Comparison of ENCODE assay signal across 20 mouse cellular contexts in the genomic region with DNA sequence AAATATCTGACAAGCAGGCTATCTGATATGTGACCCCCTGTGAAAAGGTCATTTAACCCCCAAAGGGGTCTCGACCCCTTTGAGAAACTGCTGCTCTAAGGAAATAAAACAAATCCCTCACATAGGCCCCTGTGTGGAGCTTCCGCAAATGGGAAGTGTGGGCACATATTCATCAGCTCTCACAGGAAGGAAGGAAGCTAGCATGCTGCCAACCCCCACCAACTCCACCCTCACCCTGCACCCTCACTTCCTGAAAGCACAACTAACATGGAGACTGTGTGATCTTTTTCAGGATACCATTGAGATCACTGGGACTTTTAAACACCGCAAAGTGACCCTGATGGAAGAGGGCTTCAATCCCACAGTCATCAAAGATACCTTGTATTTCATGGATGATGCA. TPM values are rescaled to one million over a fixed set of nuclear protein-coding genes. Genes with fewer than 3 reads are reported as not detected.
DNase-seq lines count a peak whose midpoint lies in the region; ATAC-seq and TF ChIP-seq lines count a peak whose summit lies in the region.
"Had no signal": no experiment of that assay in that cellular context is flagged by ENCODE, and none has a peak within 500 bp of the region (broad histone marks: within the 10 kb centered on the region; RNA-seq: fewer than 3 reads in every experiment).

No protein-coding gene starts in this region.

- WGBS in kidney, embryonic 16.5 days = 80% methylated on average over 3 of the region's 3 CpGs

- H3K4me3 ChIP-seq in kidney, embryonic 16.5 days (ENCODE audit: low read length) = no peak overlapping the region
- no peak overlapping the region for H3K4me3 ChIP-seq in bone marrow macrophage, adult 2 months (ENCODE audit: insufficient read depth, low read length)
- H3K4me3 ChIP-seq: embryonic facial prominence, embryonic 10.5 days; heart, embryonic 10.5 days; hindbrain, embryonic 13.5 days had no signal

- DNase-seq in kidney, adult 9 months = peak; percentile 35
- no peak for DNase-seq in frontal cortex, adult 2 months (ENCODE audit: extremely low spot score in 1 of 2, low spot score in 1 of 2)
- DNase-seq in left cerebral cortex, postnatal 4 days = no peak
- DNase-seq: adrenal gland, adult 2 months; cerebellum, adult 11-12 months; cerebellum, adult 9-10 months; cerebellum, postnatal 25 days; gastrocnemius, postnatal 36 days; heart, adult 18-20 months; heart, postnatal 10 days; heart, postnatal 4 days had no signal

- no peak for ATAC-seq in kidney, embryonic 16.5 days (ENCODE audit: low FRiP score, low TSS enrichment)
- ATAC-seq in hematopoietic stem cell, adult 5-6 weeks (replicated peaks in 1 of 2; ENCODE audit: insufficient read depth in 1 of 2, low FRiP score in 2 of 2, low TSS enrichment in 1 of 2, low read depth in 1 of 2, poor library complexity in 2 of 2, severe bottlenecking in 2 of 2) = peak; percentile 62 to 73; a peak in 3 of 4 replicates
- ATAC-seq in monocyte, adult 5-6 weeks (replicated peaks; ENCODE audit: insufficient number of reproducible peaks, low FRiP score, low TSS enrichment, poor library complexity, severe bottlenecking) = 0 out of 2 replicates have a peak, but pooled peaks have one; percentile 56
- ATAC-seq: forebrain, embryonic 14.5 days; hindbrain, postnatal 0 days had no signal

- no peaks in the 10 kb centered on the region for H3K27me3 ChIP-seq in kidney, embryonic 16.5 days (ENCODE audit: insufficient read depth, low read length)
- H3K27me3 ChIP-seq: hindbrain, embryonic 13.5 days had no signal

- H3K9ac ChIP-seq in kidney, embryonic 16.5 days (replicated peaks; ENCODE audit: low read length) = no peak overlapping the region
- H3K9ac ChIP-seq: hindbrain, embryonic 13.5 days had no signal

- H3K27ac ChIP-seq in kidney, embryonic 16.5 days (ENCODE audit: low read length) = no peak overlapping the region
- H3K27ac ChIP-seq in bone marrow macrophage, adult 2 months (ENCODE audit: insufficient read depth, low read depth, low read length) = peak overlapping the region; percentile 31
- H3K27ac ChIP-seq: embryonic facial prominence, embryonic 10.5 days; heart, embryonic 10.5 days; hindbrain, embryonic 13.5 days; hindbrain, postnatal 0 days had no signal

- H3K36me3 ChIP-seq in kidney, embryonic 16.5 days (ENCODE audit: insufficient read depth, low read length) = no peaks in the 10 kb centered on the region
- H3K36me3 ChIP-seq: embryonic facial prominence, embryonic 10.5 days; heart, embryonic 10.5 days had no signal

- no peaks in the 10 kb centered on the region for H3K9me3 ChIP-seq in kidney, embryonic 16.5 days (ENCODE audit: low read length)
- H3K9me3 ChIP-seq: embryonic facial prominence, embryonic 10.5 days; heart, embryonic 10.5 days; hindbrain, embryonic 13.5 days had no signal

- no peak for TF ChIP-seq POLR2A in bone marrow macrophage, adult 2 months (IDR thresholded peaks at IDR 0.05; ENCODE audit: borderline replicate concordance, low read depth, low read length)

- no peaks in the 10 kb centered on the region for H3K4me1 ChIP-seq in kidney, embryonic 16.5 days (ENCODE audit: insufficient read depth, low read length)
- H3K4me1 ChIP-seq in bone marrow macrophage, adult 2 months (ENCODE audit: control insufficient read depth, insufficient read depth, low read length) = peaks cover 8% of the 10 kb centered on the region
- H3K4me1 ChIP-seq: heart, embryonic 10.5 days; hindbrain, embryonic 13.5 days had no signal

- TF ChIP-seq CTCF in bone marrow macrophage, adult 2 months (IDR thresholded peaks at IDR 0.05; ENCODE audit: low read depth, low read length) = no peak

- intact Hi-C loops in left cerebral cortex, postnatal 4 days (cut with DNase I) = no loop called here

- H3K4me2 ChIP-seq in kidney, embryonic 16.5 days (replicated peaks; ENCODE audit: low read depth, low read length) = no peak overlapping the region
- H3K4me2 ChIP-seq: hindbrain, embryonic 13.5 days had no signal

RNA-seq across cellular contexts. Expression of gene Hdc, which starts 31.6 kb away (rescaled TPM):
- polyA plus RNA-seq in kidney, embryonic 16.5 days (2015; fragmentation: Nextera tagmentation; extraction: Ambion mirVana) = 126 and 129 TPM in 2 replicates
- polyA plus RNA-seq in bone marrow macrophage, adult 2 months (2012; ENCODE audit: insufficient read depth, insufficient read length, missing spikeins) = 0.56 and 1.6 TPM in 2 replicates
- total RNA-seq in hematopoietic stem cell, adult 5-6 weeks (2017) = 8.3 and 24.1 TPM in 2 replicates
- 27.7 to 79.7 TPM (median 71.5 TPM) in 3 replicates for total RNA-seq in monocyte, adult 5-6 weeks (2017)
- polyA plus RNA-seq in frontal cortex, adult 2 months (2012; rRNA removed) = 0.66 and 1.0 TPM in 2 replicates
- 1 to 10 TPM; 1.1 to 1.5 TPM for total RNA-seq in left cerebral cortex, postnatal 4 days (2021)

RNA-seq across cellular contexts. Expression of gene Slc27a2, which starts 35.3 kb away (rescaled TPM):
- 69.6 and 80.9 TPM in 2 replicates for polyA plus RNA-seq in kidney, embryonic 16.5 days (2015; fragmentation: Nextera tagmentation; extraction: Ambion mirVana)
- not detected in 2 replicates for polyA plus RNA-seq in bone marrow macrophage, adult 2 months (2012; ENCODE audit: insufficient read depth, insufficient read length, missing spikeins)
- total RNA-seq in hematopoietic stem cell, adult 5-6 weeks (2017) = 3.4 and 5.8 TPM in 2 replicates
- total RNA-seq in monocyte, adult 5-6 weeks (2017) = 0.32 to 0.87 TPM in 2 of 3 replicates, not detected in the other
- 4.5 and 4.6 TPM in 2 replicates for polyA plus RNA-seq in frontal cortex, adult 2 months (2012; rRNA removed)
- total RNA-seq in left cerebral cortex, postnatal 4 days (2021) = 1 to 10 TPM; 3.5 to 3.6 TPM
- total RNA-seq: gastrocnemius, postnatal 36 days; heart, postnatal 4 days had no signal
